In genomic region chr3:94364154-94364526, GRCm38 (mm10) we compare ENCODE assay signal across 8 mouse cellular contexts. TPM values are rescaled to one million over a fixed set of nuclear protein-coding genes. Genes with fewer than 3 reads are reported as not detected.
DNase-seq lines count a peak whose midpoint lies in the region; ATAC-seq lines count a peak whose summit lies in the region.

No protein-coding gene starts in this region.

- H3K36me3 ChIP-seq in kidney, embryonic 15.5 days = no peaks in the 10 kb centered on the region
- no peaks in the 10 kb centered on the region for H3K36me3 ChIP-seq in embryonic facial prominence, embryonic 10.5 days (replicated peaks)
- no peaks in the 10 kb centered on the region for H3K36me3 ChIP-seq in hindbrain, embryonic 12.5 days
- no peaks in the 10 kb centered on the region for H3K36me3 ChIP-seq in midbrain, embryonic 13.5 days

- DNase-seq in kidney, postnatal 10 days = no peak
- DNase-seq in embryonic facial prominence, embryonic 10.5 days (ENCODE audit: low spot score) = no peak
- no peak for DNase-seq in gastrocnemius, postnatal 25 days
- DNase-seq in urinary bladder, adult 2 months (ENCODE audit: low spot score) = no peak
- no peak for DNase-seq in urinary bladder, postnatal 14 days (ENCODE audit: low spot score)

- peak; percentile 63 for ATAC-seq in kidney, embryonic 15.5 days (replicated peaks; ENCODE audit: low FRiP score)
- peak; percentile 61 for ATAC-seq in hindbrain, embryonic 12.5 days (ENCODE audit: low FRiP score)
- peak; percentile 65 for ATAC-seq in midbrain, embryonic 13.5 days

- peak overlapping the region; percentile 53 for H3K4me3 ChIP-seq in kidney, embryonic 15.5 days (replicated peaks)
- H3K4me3 ChIP-seq in embryonic facial prominence, embryonic 10.5 days = peak overlapping the region; percentile 68
- H3K4me3 ChIP-seq in hindbrain, embryonic 12.5 days = peak overlapping the region; percentile 57
- peak overlapping the region; percentile 57 for H3K4me3 ChIP-seq in midbrain, embryonic 13.5 days (replicated peaks)

- no peak overlapping the region for H3K27ac ChIP-seq in kidney, embryonic 15.5 days
- H3K27ac ChIP-seq in embryonic facial prominence, embryonic 10.5 days (replicated peaks) = peak overlapping the region; percentile 82
- peak overlapping the region; percentile 41 for H3K27ac ChIP-seq in hindbrain, embryonic 12.5 days
- H3K27ac ChIP-seq in midbrain, embryonic 13.5 days = peak overlapping the region; percentile 17; the same call in 1 of the 2 replicates

- 3% methylated on average over 23 of the region's 23 CpGs for WGBS in kidney, embryonic 15.5 days
- 4% methylated on average over 23 of the region's 23 CpGs for WGBS in embryonic facial prominence, embryonic 10.5 days
- WGBS in hindbrain, embryonic 12.5 days = 4% methylated on average over 22 of the region's 23 CpGs
- 6% methylated on average over 23 of the region's 23 CpGs for WGBS in midbrain, embryonic 13.5 days

- H3K4me2 ChIP-seq in kidney, embryonic 15.5 days = peak overlapping the region; percentile 79
- H3K4me2 ChIP-seq in hindbrain, embryonic 12.5 days (replicated peaks) = peak overlapping the region; percentile 94
- H3K4me2 ChIP-seq in midbrain, embryonic 13.5 days (replicated peaks) = peak overlapping the region; percentile 84

- H3K4me1 ChIP-seq in kidney, embryonic 15.5 days = peaks cover 14% of the 10 kb centered on the region
- H3K4me1 ChIP-seq in embryonic facial prominence, embryonic 10.5 days = peaks cover 20% of the 10 kb centered on the region
- peaks cover 18% of the 10 kb centered on the region for H3K4me1 ChIP-seq in hindbrain, embryonic 12.5 days
- peaks cover 16% of the 10 kb centered on the region for H3K4me1 ChIP-seq in midbrain, embryonic 13.5 days (replicated peaks)

- H3K9ac ChIP-seq in kidney, embryonic 15.5 days = peak overlapping the region; percentile 51
- peak overlapping the region; percentile 84 for H3K9ac ChIP-seq in hindbrain, embryonic 12.5 days
- H3K9ac ChIP-seq in midbrain, embryonic 13.5 days (replicated peaks) = peak overlapping the region; percentile 82

- H3K27me3 ChIP-seq in kidney, embryonic 15.5 days = peaks cover 52% of the 10 kb centered on the region
- H3K27me3 ChIP-seq in embryonic facial prominence, embryonic 10.5 days (replicated peaks; ENCODE audit: low read depth, poor library complexity, severe bottlenecking) = peaks cover 61% of the 10 kb centered on the region
- peaks cover 49% of the 10 kb centered on the region for H3K27me3 ChIP-seq in hindbrain, embryonic 12.5 days
- peaks cover 43% of the 10 kb centered on the region for H3K27me3 ChIP-seq in midbrain, embryonic 13.5 days

- H3K9me3 ChIP-seq in kidney, embryonic 15.5 days (replicated peaks) = no peaks in the 10 kb centered on the region
- no peaks in the 10 kb centered on the region; the same call in 1 of the 2 replicates for H3K9me3 ChIP-seq in embryonic facial prominence, embryonic 10.5 days
- no peaks in the 10 kb centered on the region for H3K9me3 ChIP-seq in hindbrain, embryonic 12.5 days (replicated peaks)
- peaks cover 4% of the 10 kb centered on the region; the same call in 1 of the 2 replicates for H3K9me3 ChIP-seq in midbrain, embryonic 13.5 days

RNA-seq across cellular contexts. Expression of gene C2cd4d, which starts 1.9 kb away (rescaled TPM):
- polyA plus RNA-seq in kidney, embryonic 15.5 days (2015; fragmentation: Nextera tagmentation; extraction: Ambion mirVana) = 0.40 and 0.59 TPM in 2 replicates
- polyA plus RNA-seq in embryonic facial prominence, embryonic 10.5 days (2016; fragmentation: Nextera tagmentation; extraction: Ambion mirVana) = 0.30 and 0.31 TPM in 2 replicates
- polyA plus RNA-seq in hindbrain, embryonic 12.5 days (2016; fragmentation: Nextera tagmentation; extraction: Ambion mirVana) = 2.4 and 2.5 TPM in 2 replicates
- 2.0 and 2.2 TPM in 2 replicates for polyA plus RNA-seq in midbrain, embryonic 13.5 days (2015; fragmentation: Nextera tagmentation; extraction: Ambion mirVana)
- total RNA-seq in gastrocnemius, postnatal 25 days (2021) = not detected
- polyA plus RNA-seq in urinary bladder, adult 2 months (2012; rRNA removed) = 0.31 and 0.40 TPM in 2 replicates

RNA-seq across cellular contexts. Expression of gene Rorc, which starts 8.5 kb away (rescaled TPM):
- 8.6 and 9.6 TPM in 2 replicates for polyA plus RNA-seq in kidney, embryonic 15.5 days (2015; fragmentation: Nextera tagmentation; extraction: Ambion mirVana)
- 0.21 and 0.29 TPM in 2 replicates for polyA plus RNA-seq in embryonic facial prominence, embryonic 10.5 days (2016; fragmentation: Nextera tagmentation; extraction: Ambion mirVana)
- polyA plus RNA-seq in hindbrain, embryonic 12.5 days (2016; fragmentation: Nextera tagmentation; extraction: Ambion mirVana) = 0.76 and 0.82 TPM in 2 replicates
- 0.79 and 1.0 TPM in 2 replicates for polyA plus RNA-seq in midbrain, embryonic 13.5 days (2015; fragmentation: Nextera tagmentation; extraction: Ambion mirVana)
- total RNA-seq in gastrocnemius, postnatal 25 days (2021) = 10 to 100 TPM; 43.8 to 52.8 TPM
- polyA plus RNA-seq in urinary bladder, adult 2 months (2012; rRNA removed) = 12.8 and 13.3 TPM in 2 replicates

RNA-seq across cellular contexts. Expression of gene Them5, which starts 22.2 kb away (rescaled TPM):
- polyA plus RNA-seq in kidney, embryonic 15.5 days (2015; fragmentation: Nextera tagmentation; extraction: Ambion mirVana) = 1.3 TPM in 1 of 2 replicates, not detected in the other
- polyA plus RNA-seq in embryonic facial prominence, embryonic 10.5 days (2016; fragmentation: Nextera tagmentation; extraction: Ambion mirVana) = 0.11 TPM in 1 of 2 replicates, not detected in the other
- polyA plus RNA-seq in hindbrain, embryonic 12.5 days (2016; fragmentation: Nextera tagmentation; extraction: Ambion mirVana) = not detected in 2 replicates
- polyA plus RNA-seq in midbrain, embryonic 13.5 days (2015; fragmentation: Nextera tagmentation; extraction: Ambion mirVana) = 0.46 TPM in 1 of 2 replicates, not detected in the other
- total RNA-seq in gastrocnemius, postnatal 25 days (2021) = under 1 TPM in 1 of 2 experiments, not detected in 1; 0.28 TPM
- polyA plus RNA-seq in urinary bladder, adult 2 months (2012; rRNA removed) = not detected in 2 replicates

RNA-seq across cellular contexts. Expression of gene Lingo4, which starts 34.2 kb away (rescaled TPM):
- 0.17 and 0.32 TPM in 2 replicates for polyA plus RNA-seq in kidney, embryonic 15.5 days (2015; fragmentation: Nextera tagmentation; extraction: Ambion mirVana)
- polyA plus RNA-seq in embryonic facial prominence, embryonic 10.5 days (2016; fragmentation: Nextera tagmentation; extraction: Ambion mirVana) = 0.07 and 0.28 TPM in 2 replicates
- polyA plus RNA-seq in hindbrain, embryonic 12.5 days (2016; fragmentation: Nextera tagmentation; extraction: Ambion mirVana) = 0.52 and 0.53 TPM in 2 replicates
- polyA plus RNA-seq in midbrain, embryonic 13.5 days (2015; fragmentation: Nextera tagmentation; extraction: Ambion mirVana) = 0.83 and 1.4 TPM in 2 replicates
- total RNA-seq in gastrocnemius, postnatal 25 days (2021) = under 1 TPM; 0.11 to 0.13 TPM
- 0.06 and 0.10 TPM in 2 replicates for polyA plus RNA-seq in urinary bladder, adult 2 months (2012; rRNA removed)

RNA-seq across cellular contexts. Expression of gene Tdrkh, which starts 48.9 kb away (rescaled TPM):
- 12.0 and 15.5 TPM in 2 replicates for polyA plus RNA-seq in kidney, embryonic 15.5 days (2015; fragmentation: Nextera tagmentation; extraction: Ambion mirVana)
- polyA plus RNA-seq in embryonic facial prominence, embryonic 10.5 days (2016; fragmentation: Nextera tagmentation; extraction: Ambion mirVana) = 14.2 and 16.5 TPM in 2 replicates
- polyA plus RNA-seq in hindbrain, embryonic 12.5 days (2016; fragmentation: Nextera tagmentation; extraction: Ambion mirVana) = 48.7 and 52.1 TPM in 2 replicates
- polyA plus RNA-seq in midbrain, embryonic 13.5 days (2015; fragmentation: Nextera tagmentation; extraction: Ambion mirVana) = 61.6 and 63.1 TPM in 2 replicates
- 1 to 10 TPM; 1.5 to 2.0 TPM for total RNA-seq in gastrocnemius, postnatal 25 days (2021)
- 2.2 and 2.3 TPM in 2 replicates for polyA plus RNA-seq in urinary bladder, adult 2 months (2012; rRNA removed)
